Mouse (Mus musculus): ENCODE data around the gene Bahd1.

- no peak for TF ChIP-seq CTCF (IDR thresholded peaks at IDR 0.05; ENCODE audit: low read depth, low read length)
- no peak for TF ChIP-seq POLR2A (IDR thresholded peaks at IDR 0.05; ENCODE audit: extremely low read depth, insufficient read depth, low read length)
Observed at GRCm38 (mm10) chr2:118907781-118908180, 7.6 kb downstream of the Bahd1 start.
